Comparison of ENCODE assay signal across 8 mouse cellular contexts in genomic region chr12:98900881-98901801, GRCm38 (mm10). TPM values are rescaled to one million over a fixed set of nuclear protein-coding genes. Genes with fewer than 3 reads are reported as not detected.
DNase-seq lines count a peak whose midpoint lies in the region; ATAC-seq and TF ChIP-seq lines count a peak whose summit lies in the region.

TSS of gene Eml5 (minus strand) at chr12:98901484.

- under 1% methylated on average over 95 of the region's 101 CpGs for WGBS in forebrain, embryonic 10.5 days
- WGBS in heart, embryonic 15.5 days: 1% methylated on average over 97 of the region's 101 CpGs
- WGBS in liver, embryonic 15.5 days (ENCODE audit: insufficient replicate concordance): under 1% methylated on average over 95 of the region's 101 CpGs
- WGBS in neural tube, embryonic 12.5 days: under 1% methylated on average over 91 of the region's 101 CpGs
- under 1% methylated on average over 78 of the region's 101 CpGs for WGBS in stomach, postnatal 0 days

- peak within 1 kb of the TSS; percentile 41 to 99 (median 71) for H3K4me3 ChIP-seq in CH12.LX (replicated peaks in 1 of 3; ENCODE audit: low read depth in 2 of 3, low read length in 2 of 3, poor library complexity in 1 of 3)
- peak within 1 kb of the TSS; percentile 89 for H3K4me3 ChIP-seq in forebrain, embryonic 10.5 days
- H3K4me3 ChIP-seq in heart, embryonic 15.5 days: peak within 1 kb of the TSS; percentile 81
- peak within 1 kb of the TSS; percentile 66 for H3K4me3 ChIP-seq in liver, embryonic 15.5 days (replicated peaks)
- H3K4me3 ChIP-seq in neural tube, embryonic 12.5 days: peak within 1 kb of the TSS; percentile 87
- peak within 1 kb of the TSS; percentile 79 for H3K4me3 ChIP-seq in stomach, postnatal 0 days (ENCODE audit: low read depth, low read length)

- TF ChIP-seq CTCF in CH12.LX (conservative IDR thresholded peaks at IDR 0.05 in 1 of 2, IDR thresholded peaks at IDR 0.05 in 1 of 2; ENCODE audit: low read depth in 2 of 2, low read length in 2 of 2): peak in 1 of 2 experiments; percentile 22; a peak in 2 of 4 replicates
- peak; percentile 34; the same call in 1 of the 2 replicates for TF ChIP-seq CTCF in stomach, postnatal 0 days (IDR thresholded peaks at IDR 0.05; ENCODE audit: low read depth)

- no peaks in the 10 kb centered on the region for H3K36me3 ChIP-seq in CH12.LX (replicated peaks in 1 of 2; ENCODE audit: control insufficient read depth in 1 of 2, insufficient read depth in 1 of 2, low read length in 1 of 2)
- no peaks in the 10 kb centered on the region for H3K36me3 ChIP-seq in forebrain, embryonic 10.5 days (replicated peaks)
- H3K36me3 ChIP-seq in heart, embryonic 15.5 days: no peaks in the 10 kb centered on the region
- H3K36me3 ChIP-seq in liver, embryonic 15.5 days (replicated peaks): no peaks in the 10 kb centered on the region
- no peaks in the 10 kb centered on the region for H3K36me3 ChIP-seq in neural tube, embryonic 12.5 days
- no peaks in the 10 kb centered on the region for H3K36me3 ChIP-seq in stomach, postnatal 0 days (ENCODE audit: control insufficient read depth, insufficient read depth, low read length)

- TF ChIP-seq RAD21 in CH12.LX (IDR thresholded peaks at IDR 0.05; ENCODE audit: low read depth, low read length): no peak

- H3K27ac ChIP-seq in CH12.LX (ENCODE audit: insufficient read depth, low read depth): 0 out of 2 replicates have a peak within 1 kb of the TSS, but pooled peaks have one; percentile 16
- peak within 1 kb of the TSS; percentile 92 for H3K27ac ChIP-seq in forebrain, embryonic 10.5 days
- H3K27ac ChIP-seq in heart, embryonic 15.5 days: peak within 1 kb of the TSS; percentile 78
- no peak within 1 kb of the TSS for H3K27ac ChIP-seq in liver, embryonic 15.5 days (replicated peaks)
- H3K27ac ChIP-seq in neural tube, embryonic 12.5 days: peak within 1 kb of the TSS; percentile 62
- H3K27ac ChIP-seq in stomach, postnatal 0 days (replicated peaks): no peak within 1 kb of the TSS

- peak within 1 kb of the TSS; percentile 87 for H3K4me2 ChIP-seq in CH12.LX (ENCODE audit: insufficient read depth, low read depth, poor library complexity, severe bottlenecking)
- peak within 1 kb of the TSS; percentile 87 for H3K4me2 ChIP-seq in heart, embryonic 15.5 days
- H3K4me2 ChIP-seq in liver, embryonic 15.5 days: peak within 1 kb of the TSS; percentile 94
- peak within 1 kb of the TSS; percentile 79 for H3K4me2 ChIP-seq in neural tube, embryonic 12.5 days (replicated peaks)
- H3K4me2 ChIP-seq in stomach, postnatal 0 days (replicated peaks; ENCODE audit: low read depth): peak within 1 kb of the TSS; percentile 97

- H3K79me2 ChIP-seq in CH12.LX (replicated peaks; ENCODE audit: control insufficient read depth, extremely low read depth, insufficient read depth, poor library complexity, severe bottlenecking): no peaks in the 10 kb centered on the region; the same call in 1 of the 2 replicates

- peak within 1 kb of the TSS; percentile 72 for H3K9ac ChIP-seq in CH12.LX (ENCODE audit: insufficient read depth, low read depth)
- peak within 1 kb of the TSS; percentile 82 for H3K9ac ChIP-seq in heart, embryonic 15.5 days
- H3K9ac ChIP-seq in liver, embryonic 15.5 days: peak within 1 kb of the TSS; percentile 46; the same call in 1 of the 2 replicates
- H3K9ac ChIP-seq in neural tube, embryonic 12.5 days: peak within 1 kb of the TSS; percentile 77
- peak within 1 kb of the TSS; percentile 58; the same call in 1 of the 2 replicates for H3K9ac ChIP-seq in stomach, postnatal 0 days (ENCODE audit: low read length)

- TF ChIP-seq POLR2A in CH12.LX (IDR thresholded peaks at IDR 0.05; ENCODE audit: low read depth, low read length): peak; percentile 61; the same call in 1 of the 2 replicates

- no peaks in the 10 kb centered on the region for H3K4me1 ChIP-seq in CH12.LX (ENCODE audit: control insufficient read depth in 1 of 2, insufficient read depth in 2 of 2)
- peaks cover 30% of the 10 kb centered on the region for H3K4me1 ChIP-seq in forebrain, embryonic 10.5 days
- H3K4me1 ChIP-seq in heart, embryonic 15.5 days (replicated peaks): peaks cover 7% of the 10 kb centered on the region
- peaks cover 9% of the 10 kb centered on the region; the same call in 1 of the 2 replicates for H3K4me1 ChIP-seq in liver, embryonic 15.5 days (replicated peaks)
- H3K4me1 ChIP-seq in neural tube, embryonic 12.5 days: peaks cover 5% of the 10 kb centered on the region; the same call in 1 of the 2 replicates
- H3K4me1 ChIP-seq in stomach, postnatal 0 days (replicated peaks; ENCODE audit: control insufficient read depth, insufficient read depth): no peaks in the 10 kb centered on the region

- H3K9me3 ChIP-seq in CH12.LX (replicated peaks; ENCODE audit: low read length): no peaks in the 10 kb centered on the region
- no peaks in the 10 kb centered on the region for H3K9me3 ChIP-seq in forebrain, embryonic 10.5 days
- no peaks in the 10 kb centered on the region for H3K9me3 ChIP-seq in heart, embryonic 15.5 days (replicated peaks)
- no peaks in the 10 kb centered on the region for H3K9me3 ChIP-seq in liver, embryonic 15.5 days (replicated peaks)
- no peaks in the 10 kb centered on the region for H3K9me3 ChIP-seq in neural tube, embryonic 12.5 days
- no peaks in the 10 kb centered on the region for H3K9me3 ChIP-seq in stomach, postnatal 0 days (ENCODE audit: control insufficient read depth, low read length)

- ATAC-seq in heart, embryonic 15.5 days (replicated peaks; ENCODE audit: insufficient number of reproducible peaks, insufficient read depth, low FRiP score, low read depth): peak; percentile 89
- ATAC-seq in liver, embryonic 15.5 days (ENCODE audit: insufficient read depth): peak; percentile 95
- ATAC-seq in neural tube, embryonic 12.5 days (ENCODE audit: low FRiP score, low read depth): peak; percentile 92
- ATAC-seq in stomach, postnatal 0 days (ENCODE audit: low FRiP score, low TSS enrichment): peak; percentile 97

- peak; percentile 67 for DNase-seq in CH12.LX (ENCODE audit: extremely low read depth)
- peak; percentile 50 for DNase-seq in c-Kit-negative CD71-positive TER-119-positive erythroid progenitor cells, embryonic 14.5 days (ENCODE audit: low read depth, low spot score)
- peak; percentile 87 for DNase-seq in forebrain, embryonic 10.5 days (ENCODE audit: extremely low spot score, low spot score)
- peak; percentile 84 to 93 for DNase-seq in kidney, postnatal 25 days
- DNase-seq in stomach, postnatal 0 days (ENCODE audit: low spot score): peak; percentile 90

- dilution Hi-C loops in CH12.LX (cut with MboI; ENCODE audit: extremely low pct_ligation_motif_present, extremely low pct_unique_long_range_greater_than_20kb, low sequenced_read_pairs): no loop called here

- in situ Hi-C loops in CH12.LX (cut with MboI; ENCODE audit: low pct_ligation_motif_present, low pct_unique_long_range_greater_than_20kb, low sequenced_read_pairs): no loop called here

- TF ChIP-seq EP300 in CH12.LX (IDR thresholded peaks at IDR 0.05; ENCODE audit: low read length): no peak
- TF ChIP-seq EP300 in stomach, postnatal 0 days (optimal IDR thresholded peaks at IDR 0.05): no peak

- peaks cover 11% of the 10 kb centered on the region for H3K27me3 ChIP-seq in CH12.LX (replicated peaks)
- peaks cover 9% of the 10 kb centered on the region; the same call in 1 of the 2 replicates for H3K27me3 ChIP-seq in forebrain, embryonic 10.5 days (ENCODE audit: poor library complexity, severe bottlenecking)
- peaks cover 7% of the 10 kb centered on the region; the same call in 1 of the 2 replicates for H3K27me3 ChIP-seq in heart, embryonic 15.5 days
- H3K27me3 ChIP-seq in liver, embryonic 15.5 days: peaks cover 27% of the 10 kb centered on the region
- no peaks in the 10 kb centered on the region for H3K27me3 ChIP-seq in neural tube, embryonic 12.5 days (replicated peaks)
- no peaks in the 10 kb centered on the region for H3K27me3 ChIP-seq in stomach, postnatal 0 days (ENCODE audit: control insufficient read depth, insufficient read depth, low read length)

TF ChIP-seq in CH12.LX, 34 proteins besides CTCF, POLR2A, EP300 and RAD21:
- TF ChIP-seq UBTF (IDR thresholded peaks at IDR 0.05; ENCODE audit: low read depth, low read length) (peak; percentile 83; the same call in 1 of the 2 replicates), BHLHE40 (IDR thresholded peaks at IDR 0.05; ENCODE audit: low read depth, low read length) (no peak), MEF2A (IDR thresholded peaks at IDR 0.05; ENCODE audit: borderline replicate concordance, low read depth, low read length) (0 out of 2 replicates have a peak, but pooled peaks have one; percentile 10), CHD2 (IDR thresholded peaks at IDR 0.05; ENCODE audit: low read length) (peak; percentile 89), SMC3 (IDR thresholded peaks at IDR 0.05; ENCODE audit: low read depth, low read length) (no peak), ELF1 (IDR thresholded peaks at IDR 0.05; ENCODE audit: low read depth, low read length) (0 out of 2 replicates have a peak, but pooled peaks have one; percentile 10), MAZ (IDR thresholded peaks at IDR 0.05; ENCODE audit: low read depth, low read length) (no peak), MAX (IDR thresholded peaks at IDR 0.05; ENCODE audit: low read length) (no peak), TCF12 (IDR thresholded peaks at IDR 0.05; ENCODE audit: low read depth, low read length) (peak; percentile 32; the same call in 1 of the 2 replicates)

RNA-seq across cellular contexts. Expression of gene Eml5, which starts in this region (rescaled TPM):
- total RNA-seq in CH12.LX (2012; rRNA removed): 4.0 and 5.9 TPM in 2 replicates
- total RNA-seq in CH12.LX (2014; rRNA removed): 1.5 and 1.8 TPM in 2 replicates
- 2.7 and 3.4 TPM in 2 replicates for polyA plus RNA-seq in CH12.LX (2012; ENCODE audit: insufficient read length, low read depth)
- polyA plus RNA-seq in forebrain, embryonic 10.5 days (2016; fragmentation: Nextera tagmentation; extraction: Ambion mirVana): 20.5 and 21.0 TPM in 2 replicates
- 4.8 and 6.9 TPM in 2 replicates for polyA plus RNA-seq in heart, embryonic 15.5 days (2015; fragmentation: Nextera tagmentation; extraction: Ambion mirVana)
- 0.41 and 0.55 TPM in 2 replicates for polyA plus RNA-seq in liver, embryonic 15.5 days (2015; fragmentation: Nextera tagmentation; extraction: Ambion mirVana)
- 16.1 and 16.8 TPM in 2 replicates for polyA plus RNA-seq in neural tube, embryonic 12.5 days (2016; fragmentation: Nextera tagmentation; extraction: Ambion mirVana)
- 1.7 and 1.9 TPM in 2 replicates for polyA plus RNA-seq in stomach, postnatal 0 days (2015; fragmentation: Nextera tagmentation; extraction: Ambion mirVana)

Comparison
In these comparisons a context has a peak if more than half of its experiments do, and no peak if none do; other contexts are left out.
1. Peak in ATAC-seq, H3K4me3 ChIP-seq, H3K9ac ChIP-seq and H3K4me2 ChIP-seq in liver, embryonic 15.5 days; RNA of the gene not detected or under 1 TPM.
2. H3K27ac ChIP-seq: peak in CH12.LX (single experiment), forebrain, embryonic 10.5 days (single experiment), heart, embryonic 15.5 days (single experiment) and neural tube, embryonic 12.5 days (single experiment); none in liver, embryonic 15.5 days (single experiment) and stomach, postnatal 0 days (single experiment).
3. Peak in every context shown above with its lines, with median percentiles within 50 percentile points of each other: DNase-seq, H3K4me2 ChIP-seq, H3K4me3 ChIP-seq, H3K9ac ChIP-seq and ATAC-seq.